Mouse (Mus musculus) lung, embryonic 15.5 days (tissue): ENCODE data around the gene Pdcd2. TPM values are rescaled to one million over a fixed set of nuclear protein-coding genes. Genes with fewer than 3 reads are reported as not detected.
"Not testable (repeated sequence)": the region's sequence is repeated elsewhere in the genome, so short reads cannot be mapped to it uniquely, and the experiment has no call there.

Experiments used
- ATAC-seq: fragments of 200-750 bp; cut with Nextera tagmentation; 2 replicates; pipeline ENCODE4 v1.8.0; 2017; ENCODE audit warnings: moderate number of reproducible peaks, borderline replicate concordance; ENCODE audit not compliant: low FRiP score, low TSS enrichment; ENCODE audit errors: extremely low read depth
- H3K27ac ChIP-seq: fragments of 300-500 bp; sonication (generic); 2 replicates; pipeline ENCODE4 v1.5.1; 2015; ENCODE audit warnings: moderate library complexity, mild to moderate bottlenecking, inconsistent platforms
- H3K27me3 ChIP-seq: fragments of 300-500 bp; sonication (generic); 2 replicates; pipeline ENCODE4 v1.6.1; 2015; ENCODE audit warnings: inconsistent platforms
- H3K36me3 ChIP-seq: fragments of 300-500 bp; sonication (generic); 2 replicates; pipeline ENCODE4 v1.6.1; 2015; ENCODE audit warnings: inconsistent platforms
- H3K4me1 ChIP-seq: fragments of 300-500 bp; sonication (generic); 2 replicates; pipeline ENCODE4 v1.6.1; 2015; ENCODE audit warnings: inconsistent platforms
- H3K4me2 ChIP-seq: fragments of 300-500 bp; sonication (generic); 2 replicates; pipeline ENCODE4 v1.6.1; 2015; ENCODE audit warnings: inconsistent platforms, mild to moderate bottlenecking, moderate library complexity
- H3K4me3 ChIP-seq: fragments of 300-500 bp; sonication (generic); 2 replicates; pipeline ENCODE4 v1.5.1; 2015; ENCODE audit warnings: mild to moderate bottlenecking, inconsistent platforms
- H3K9ac ChIP-seq: fragments of 300-500 bp; sonication (generic); 2 replicates; pipeline ENCODE4 v1.6.1; 2015; ENCODE audit warnings: inconsistent platforms
- H3K9me3 ChIP-seq: fragments of 300-500 bp; sonication (generic); 2 replicates; pipeline ENCODE4 v1.6.1; 2016; ENCODE audit warnings: inconsistent platforms
- WGBS: fragments of 180-500 bp; shearing (Covaris S2); methylation state at CpG from one replicate; pipeline ENCODE4 v1.1.7; 2015; 5-methylcytosine and 5-hydroxymethylcytosine counted together
- polyA plus RNA-seq: library from polyadenylated mRNA; unstranded; fragments of >200 nt; fragmentation: Nextera tagmentation; extraction: Ambion mirVana; gene quantifications from 2 replicates; pipeline ENCODE4 v1.2.1, GENCODE M21; 2015

Pdcd2 gene
- polyA plus RNA-seq = 36.5 and 41.0 TPM in 2 replicates

GRCm38 (mm10) chr17:15526986-15527810 is at the start of gene Pdcd2:
TSS of gene Pdcd2 (minus strand) at chr17:15527301.
- Histone ChIP-seq H3K9ac (peak within 1 kb of the TSS; percentile 80), H3K9me3 (no peaks in the 10 kb centered on the region), H3K4me3 (peak within 1 kb of the TSS; percentile 68), H3K4me2 (peak within 1 kb of the TSS; percentile 89), H3K36me3 (peaks cover 21% of the 10 kb centered on the region), H3K4me1 (peaks cover 19% of the 10 kb centered on the region), H3K27ac (peak within 1 kb of the TSS; percentile 88), H3K27me3 (no peaks in the 10 kb centered on the region)
- under 1% methylated on average over 54 of the region's 55 CpGs for WGBS
- ATAC-seq = peak; percentile 99

- ATAC-seq = no peak
- 57% methylated on average over 1 of the region's 1 CpGs for WGBS
These were observed 48.0 kb upstream of the Pdcd2 start for GRCm38 (mm10) chr17:15575056-15575455.

GRCm38 (mm10) chr17:15566908-15567307 is 39.8 kb upstream of the Pdcd2 start:
- Histone ChIP-seq H3K4me3 (no peak overlapping the region), H3K4me2 (no peak overlapping the region), H3K9me3 (no peaks in the 10 kb centered on the region), H3K4me1 (peaks cover 10% of the 10 kb centered on the region), H3K27ac (no peak overlapping the region), H3K9ac (no peak overlapping the region), H3K36me3 (no peaks in the 10 kb centered on the region), H3K27me3 (no peaks in the 10 kb centered on the region; the same call in 1 of the 2 replicates)
- ATAC-seq = no peak
- WGBS = 66% methylated on average over 5 of the region's 5 CpGs

More at GRCm38 (mm10) chr17:15575056-15575455, 48.0 kb upstream of the Pdcd2 start:
- H3K27me3 ChIP-seq = peaks cover 22% of the 10 kb centered on the region
- H3K4me2 ChIP-seq = no peak overlapping the region
- no peaks in the 10 kb centered on the region for H3K4me1 ChIP-seq
- no peaks in the 10 kb centered on the region for H3K36me3 ChIP-seq
- no peak overlapping the region for H3K9ac ChIP-seq
- H3K4me3 ChIP-seq = no peak overlapping the region
- H3K27ac ChIP-seq = no peak overlapping the region
- no peaks in the 10 kb centered on the region for H3K9me3 ChIP-seq

- H3K36me3 ChIP-seq = no peaks in the 10 kb centered on the region
- no peaks in the 10 kb centered on the region for H3K9me3 ChIP-seq
- peak overlapping the region; percentile 27 for H3K9ac ChIP-seq
- H3K27me3 ChIP-seq = no peaks in the 10 kb centered on the region
- H3K4me2 ChIP-seq = peak overlapping the region; percentile 86
- no peak for ATAC-seq
- no peak overlapping the region for H3K27ac ChIP-seq
- H3K4me3 ChIP-seq = peak overlapping the region; percentile 67
- H3K4me1 ChIP-seq = peaks cover 10% of the 10 kb centered on the region
- WGBS = 24% methylated on average over 12 of the region's 12 CpGs
These were observed 37.8 kb upstream of the Pdcd2 start for GRCm38 (mm10) chr17:15564928-15565300.

- Histone ChIP-seq H3K36me3 (no peaks in the 10 kb centered on the region), H3K27ac (peak within 1 kb of the TSS; percentile 97), H3K4me1 (peaks cover 10% of the 10 kb centered on the region), H3K9me3 (no peaks in the 10 kb centered on the region), H3K4me3 (peak within 1 kb of the TSS; percentile 67), H3K9ac (peak within 1 kb of the TSS; percentile 59), H3K4me2 (peak within 1 kb of the TSS; percentile 86), H3K27me3 (no peaks in the 10 kb centered on the region)
- 0% methylated on average over 42 of the region's 43 CpGs for WGBS
- ATAC-seq = peak; percentile 99
These were observed 37.2 kb upstream of the Pdcd2 start, which contains the start of gene Prdm9 for GRCm38 (mm10) chr17:15564014-15564927. TSS of gene Prdm9 (minus strand) at chr17:15564354.

GRCm38 (mm10) chr17:15559946-15560345 is 32.8 kb upstream of the Pdcd2 start:
- H3K36me3 ChIP-seq = no peaks in the 10 kb centered on the region
- peaks cover 8% of the 10 kb centered on the region for H3K4me1 ChIP-seq
- no peak overlapping the region for H3K4me3 ChIP-seq
- H3K4me2 ChIP-seq = no peak overlapping the region
- H3K9ac ChIP-seq = no peak overlapping the region
- no peak for ATAC-seq
- H3K9me3 ChIP-seq = no peaks in the 10 kb centered on the region
- no peak overlapping the region for H3K27ac ChIP-seq
- no peaks in the 10 kb centered on the region for H3K27me3 ChIP-seq
- WGBS = 90% methylated on average over 2 of the region's 2 CpGs

- Histone ChIP-seq H3K9ac (no peak overlapping the region), H3K36me3 (no peaks in the 10 kb centered on the region), H3K4me1 (no peaks in the 10 kb centered on the region), H3K9me3 (no peaks in the 10 kb centered on the region; the same call in 1 of the 2 replicates), H3K4me3 (no peak overlapping the region), H3K4me2 (no peak overlapping the region), H3K27ac (no peak overlapping the region), H3K27me3 (no peaks in the 10 kb centered on the region)
- WGBS = 46% methylated on average over 1 of the region's 1 CpGs
- no peak for ATAC-seq
These were observed 22.6 kb upstream of the Pdcd2 start for GRCm38 (mm10) chr17:15549713-15550112.

GRCm38 (mm10) chr17:15546440-15546839 is 19.3 kb upstream of the Pdcd2 start:
- H3K27me3 ChIP-seq = no peaks in the 10 kb centered on the region
- no peak for ATAC-seq
- H3K4me2 ChIP-seq = no peak overlapping the region
- no peak overlapping the region for H3K4me3 ChIP-seq
- 65% methylated on average over 4 of the region's 4 CpGs for WGBS
- H3K4me1 ChIP-seq = no peaks in the 10 kb centered on the region
- no peak overlapping the region for H3K27ac ChIP-seq
- H3K9me3 ChIP-seq = no peaks in the 10 kb centered on the region; the same call in 1 of the 2 replicates
- no peaks in the 10 kb centered on the region for H3K36me3 ChIP-seq
- no peak overlapping the region for H3K9ac ChIP-seq

- not testable (repeated sequence) for H3K27ac ChIP-seq, H3K4me3 ChIP-seq, H3K4me1 ChIP-seq, H3K4me2 ChIP-seq, ATAC-seq, H3K9me3 ChIP-seq, H3K9ac ChIP-seq, H3K36me3 ChIP-seq, H3K27me3 ChIP-seq
- WGBS = 63% methylated on average over 4 of the region's 4 CpGs
These were observed 16.8 kb upstream of the Pdcd2 start for GRCm38 (mm10) chr17:15543868-15544267.

- Histone ChIP-seq H3K4me2 (no peak overlapping the region), H3K27me3 (peaks cover 20% of the 10 kb centered on the region), H3K36me3 (no peaks in the 10 kb centered on the region), H3K9ac (no peak overlapping the region), H3K9me3 (no peaks in the 10 kb centered on the region; the same call in 1 of the 2 replicates), H3K27ac (no peak overlapping the region), H3K4me3 (no peak overlapping the region), H3K4me1 (peaks cover 4% of the 10 kb centered on the region; the same call in 1 of the 2 replicates)
- WGBS = 68% methylated on average over 4 of the region's 4 CpGs
- no peak for ATAC-seq
These were observed 13.2 kb upstream of the Pdcd2 start for GRCm38 (mm10) chr17:15540309-15540708.

GRCm38 (mm10) chr17:15536457-15536904 is 9.4 kb upstream of the Pdcd2 start:
- H3K36me3 ChIP-seq = no peaks in the 10 kb centered on the region
- peaks cover 4% of the 10 kb centered on the region; the same call in 1 of the 2 replicates for H3K4me1 ChIP-seq
- H3K4me2 ChIP-seq = peak overlapping the region; percentile 89
- ATAC-seq = no peak
- H3K27me3 ChIP-seq = peaks cover 25% of the 10 kb centered on the region
- peak overlapping the region; percentile 46 for H3K4me3 ChIP-seq
- H3K9me3 ChIP-seq = no peaks in the 10 kb centered on the region
- WGBS = 1% methylated on average over 33 of the region's 33 CpGs
- no peak overlapping the region for H3K27ac ChIP-seq
- H3K9ac ChIP-seq = peak overlapping the region; percentile 29
